Mouse (Mus musculus): ENCODE results near the gene Aatk.

DNA sequence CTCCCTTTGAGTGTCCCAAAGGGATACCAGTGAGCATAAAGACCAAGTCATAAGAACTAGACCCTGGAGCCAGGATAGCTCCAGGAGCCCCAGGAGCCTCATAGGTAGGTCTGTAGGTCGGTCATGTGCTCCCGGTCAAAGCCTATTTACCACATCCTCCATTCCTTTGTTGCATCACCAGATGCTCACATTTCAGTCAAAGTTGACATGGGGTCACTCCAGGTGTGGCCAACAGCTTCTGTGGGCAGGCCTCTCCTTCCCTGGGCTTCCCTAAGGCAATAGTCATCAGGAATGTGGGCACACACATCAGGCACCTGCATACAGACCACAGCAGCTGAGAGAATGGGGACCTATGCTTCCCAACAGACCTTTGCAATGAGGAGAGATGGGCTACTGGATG is 79.1 kb downstream of the Aatk start:
- TF ChIP-seq CTCF (IDR thresholded peaks at IDR 0.05; ENCODE audit: low read depth) (no peak), EP300 (IDR thresholded peaks at IDR 0.05; ENCODE audit: low read depth) (no peak)

Data from heart, postnatal 0 days (tissue).